Mouse (Mus musculus) retina, postnatal 1 day (tissue): ENCODE measurements around the gene Hist1h2ae.
"Not testable (repeated sequence)": the region's sequence is repeated elsewhere in the genome, so short reads cannot be mapped to it uniquely, and the experiment has no call there.

Experiments used
- DNase-seq: peaks from one replicate; pipeline ENCODE4 v3.0.0-alpha.2; 2012

The Hist1h2ae gene

GRCm38 (mm10) chr13:23561883-23562659, 8.9 kb downstream of the Hist1h2ae start, which contains the start of gene Hist1h3e:
TSS of gene Hist1h3e (minus strand) at chr13:23562369.
- DNase-seq, result peak; percentile 99

DNA sequence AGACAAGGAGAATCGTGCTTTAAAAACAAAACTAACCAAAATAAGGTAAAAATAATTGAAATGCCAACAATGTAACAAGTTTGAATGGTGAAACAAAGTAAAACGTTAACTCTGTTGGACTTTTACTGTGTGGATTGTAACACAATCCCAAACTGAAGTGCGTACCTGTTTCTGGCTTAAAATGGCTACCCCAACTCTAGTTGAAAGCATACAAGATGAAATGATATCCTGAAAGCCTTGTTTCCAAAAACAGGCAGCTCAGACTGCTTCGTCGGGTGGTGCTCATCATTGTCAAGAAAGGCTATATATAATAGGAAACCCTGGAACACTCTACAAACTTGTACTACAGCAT, 9.5 kb downstream of the Hist1h2ae start:
- DNase-seq, result not testable (repeated sequence)

DNA sequence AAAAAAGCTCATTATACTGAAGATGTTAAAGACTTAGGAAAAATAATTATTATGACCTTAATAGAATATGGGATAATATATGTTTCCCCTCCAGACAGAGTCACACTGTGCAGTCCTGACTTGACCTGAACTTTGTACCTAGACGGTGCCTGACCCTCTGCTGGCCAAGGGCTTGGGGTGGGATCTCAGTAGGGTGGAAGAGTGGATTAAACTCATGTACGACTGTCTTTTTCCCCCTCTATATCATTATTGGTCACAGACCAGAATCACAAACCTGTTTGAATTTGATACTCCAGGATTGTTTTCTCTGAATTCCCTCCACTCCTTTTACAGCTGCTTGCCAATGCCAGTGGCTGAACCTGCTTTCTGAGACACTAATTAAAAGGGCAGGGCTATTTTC, 10.3 kb downstream of the Hist1h2ae start:
- not testable (repeated sequence) for DNase-seq

- DNase-seq, result no peak
Observed at GRCm38 (mm10) chr13:23556906-23557305, 14.1 kb downstream of the Hist1h2ae start.

DNA sequence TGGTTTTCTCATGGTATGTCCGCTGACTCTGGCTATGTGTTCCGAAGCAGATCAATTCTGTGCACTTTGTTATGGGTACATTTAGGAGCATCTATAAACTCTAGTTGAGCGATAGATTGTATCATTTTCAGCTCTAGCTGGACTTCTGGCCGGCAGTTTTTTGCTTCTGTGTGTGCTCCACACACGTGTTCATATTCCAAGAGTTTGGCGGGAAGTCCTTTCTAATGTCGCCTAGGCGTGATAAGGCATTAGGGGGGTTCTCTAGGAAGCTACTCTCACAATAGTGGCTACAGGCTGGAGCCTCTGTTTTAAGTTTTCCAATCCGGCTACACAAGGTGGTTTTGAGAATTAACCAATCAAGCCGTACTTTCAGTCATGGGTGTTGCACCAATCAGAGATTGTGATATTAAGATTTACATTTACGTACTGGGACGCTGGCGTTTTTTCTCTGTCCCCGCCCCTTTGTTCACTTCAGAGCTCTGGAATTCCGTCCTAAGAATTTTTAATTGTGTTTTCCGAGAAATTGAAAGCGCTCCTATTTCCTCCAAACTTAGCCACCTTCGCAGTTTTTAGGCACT, 15.1 kb downstream of the Hist1h2ae start:
- peak; percentile 94 for DNase-seq

DNA sequence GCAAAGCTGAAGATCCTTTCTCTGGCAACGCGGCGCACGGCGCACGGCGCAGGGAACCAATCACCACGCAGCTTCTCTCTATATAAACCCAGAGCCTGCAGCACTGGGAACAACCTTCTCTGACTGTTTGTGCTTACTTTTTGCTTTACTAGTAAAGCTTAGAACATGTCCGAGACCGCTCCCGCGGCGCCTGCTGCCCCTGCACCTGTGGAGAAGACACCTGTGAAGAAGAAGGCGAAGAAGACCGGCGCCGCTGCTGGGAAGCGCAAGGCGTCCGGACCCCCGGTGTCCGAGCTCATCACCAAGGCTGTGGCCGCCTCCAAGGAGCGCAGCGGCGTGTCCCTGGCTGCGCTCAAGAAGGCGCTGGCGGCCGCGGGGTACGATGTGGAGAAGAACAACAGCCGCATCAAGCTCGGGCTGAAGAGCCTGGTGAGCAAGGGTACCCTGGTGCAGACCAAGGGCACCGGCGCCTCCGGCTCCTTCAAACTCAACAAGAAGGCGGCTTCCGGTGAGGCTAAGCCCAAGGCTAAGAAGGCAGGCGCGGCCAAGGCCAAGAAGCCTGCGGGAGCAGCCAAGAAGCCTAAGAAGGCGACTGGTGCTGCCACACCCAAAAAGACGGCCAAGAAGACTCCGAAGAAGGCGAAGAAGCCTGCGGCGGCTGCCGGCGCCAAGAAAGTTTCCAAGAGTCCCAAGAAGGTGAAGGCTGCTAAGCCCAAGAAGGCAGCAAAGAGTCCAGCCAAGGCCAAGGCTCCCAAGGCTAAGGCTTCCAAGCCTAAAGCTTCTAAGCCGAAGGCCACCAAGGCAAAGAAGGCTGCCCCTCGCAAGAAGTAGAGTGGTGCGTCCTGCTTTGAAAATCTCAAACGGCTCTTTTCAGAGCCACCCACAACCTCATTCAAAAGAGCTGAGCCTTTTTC, 15.8 kb downstream of the Hist1h2ae start:
- DNase-seq, result peak; percentile 90

DNA sequence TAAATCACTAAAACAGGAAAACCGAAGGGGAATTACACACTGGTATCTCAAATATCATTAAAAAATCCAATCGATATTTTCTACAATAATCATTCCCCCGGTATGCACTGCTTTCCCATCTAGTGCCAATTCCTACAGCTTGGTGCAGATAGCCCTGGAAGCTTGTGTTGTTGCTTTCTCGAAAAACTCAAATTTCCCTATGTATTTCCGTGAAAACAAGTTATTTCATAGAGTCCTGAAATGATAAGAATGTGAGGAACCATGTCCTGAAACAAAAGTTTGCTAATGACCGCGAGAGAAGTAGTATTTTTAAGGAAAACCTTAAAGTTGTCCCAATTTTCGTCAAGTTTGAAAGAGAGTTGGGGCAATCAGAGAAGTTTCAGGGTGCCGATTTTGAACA, 16.6 kb downstream of the Hist1h2ae start:
- no peak for DNase-seq

DNA sequence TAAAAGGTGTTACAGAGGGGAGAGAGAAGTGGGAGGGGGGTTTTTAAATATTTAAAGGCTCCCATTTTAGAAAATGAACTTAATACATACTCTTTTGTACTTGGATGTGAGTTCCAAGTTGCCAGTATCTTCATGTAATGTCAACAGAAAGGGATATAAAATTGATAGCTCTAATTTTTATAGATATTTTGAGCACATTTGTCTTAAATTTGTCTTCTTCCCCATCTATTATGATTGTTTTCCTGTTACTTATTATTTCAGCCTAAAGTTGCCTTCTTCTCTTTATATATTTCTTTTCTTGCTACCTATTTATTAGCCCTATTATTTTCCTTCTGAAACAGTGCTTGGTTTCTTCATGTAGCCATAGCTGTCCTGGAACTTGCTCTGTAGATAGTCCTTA, 18.1 kb downstream of the Hist1h2ae start, which contains the start of gene Hist1h1d:
Gene Hist1h1d, plus strand, starts transcription at position 301 of the 400 bp plus-strand sequence.
- no peak for DNase-seq

GRCm38 (mm10) chr13:23551931-23552914, 18.8 kb downstream of the Hist1h2ae start:
- no peak for DNase-seq

GRCm38 (mm10) chr13:23551146-23551834, 19.7 kb downstream of the Hist1h2ae start, which contains the start of gene Hist1h4f:
TSS of gene Hist1h4f (minus strand) at chr13:23551648.
- peak; percentile 98 for DNase-seq

DNA sequence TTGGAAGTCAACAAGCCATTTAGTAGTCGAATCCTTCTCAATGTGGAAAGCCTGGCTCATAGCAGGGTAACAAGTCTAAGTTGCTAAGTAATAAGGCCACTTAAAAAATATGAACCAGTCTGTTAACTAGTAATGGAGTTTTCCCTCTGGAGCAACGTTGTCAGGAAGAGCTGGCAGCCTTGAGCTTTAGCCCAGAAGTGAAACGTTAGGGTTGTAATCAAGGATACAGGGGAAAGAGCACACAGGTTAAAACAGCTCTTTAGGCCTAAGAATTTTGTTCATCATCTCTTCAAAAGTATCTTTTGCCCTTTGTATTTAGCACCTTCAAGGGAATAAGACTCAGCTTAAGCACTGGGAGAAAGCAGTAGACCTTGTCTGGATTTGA, 20.3 kb downstream of the Hist1h2ae start:
- no peak for DNase-seq

DNA sequence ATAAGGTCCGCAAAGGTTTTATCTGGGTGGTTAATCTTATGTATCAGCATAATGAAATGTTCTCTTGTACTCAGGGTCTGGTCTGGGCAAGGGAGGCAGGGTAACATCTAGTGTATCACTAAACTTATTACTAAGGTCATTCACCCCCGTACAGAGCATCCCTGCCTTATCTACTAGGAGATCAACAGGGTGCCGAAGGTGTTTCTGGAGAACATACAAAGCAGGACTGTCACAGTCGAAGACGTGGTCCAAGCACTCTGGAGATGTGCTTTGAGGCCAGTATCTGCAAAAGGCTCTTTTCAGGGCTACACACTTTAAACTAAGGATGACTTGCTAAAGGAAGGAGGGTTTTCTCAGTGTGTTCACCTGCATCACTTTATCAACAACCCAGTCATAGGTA, 24.3 kb downstream of the Hist1h2ae start:
- no peak for DNase-seq

DNA sequence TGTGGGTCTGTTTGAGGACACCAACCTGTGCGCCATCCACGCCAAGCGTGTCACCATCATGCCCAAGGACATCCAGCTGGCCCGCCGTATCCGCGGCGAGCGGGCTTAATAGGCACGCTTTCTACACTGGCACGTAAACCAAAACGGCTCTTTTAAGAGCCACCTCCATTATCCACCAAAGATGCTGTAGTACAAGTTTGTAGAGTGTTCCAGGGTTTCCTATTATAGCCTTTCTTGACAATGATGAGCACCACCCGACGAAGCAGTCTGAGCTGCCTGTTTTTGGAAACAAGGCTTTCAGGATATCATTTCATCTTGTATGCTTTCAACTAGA, 26.3 kb downstream of the Hist1h2ae start:
- DNase-seq, result not testable (repeated sequence)

DNA sequence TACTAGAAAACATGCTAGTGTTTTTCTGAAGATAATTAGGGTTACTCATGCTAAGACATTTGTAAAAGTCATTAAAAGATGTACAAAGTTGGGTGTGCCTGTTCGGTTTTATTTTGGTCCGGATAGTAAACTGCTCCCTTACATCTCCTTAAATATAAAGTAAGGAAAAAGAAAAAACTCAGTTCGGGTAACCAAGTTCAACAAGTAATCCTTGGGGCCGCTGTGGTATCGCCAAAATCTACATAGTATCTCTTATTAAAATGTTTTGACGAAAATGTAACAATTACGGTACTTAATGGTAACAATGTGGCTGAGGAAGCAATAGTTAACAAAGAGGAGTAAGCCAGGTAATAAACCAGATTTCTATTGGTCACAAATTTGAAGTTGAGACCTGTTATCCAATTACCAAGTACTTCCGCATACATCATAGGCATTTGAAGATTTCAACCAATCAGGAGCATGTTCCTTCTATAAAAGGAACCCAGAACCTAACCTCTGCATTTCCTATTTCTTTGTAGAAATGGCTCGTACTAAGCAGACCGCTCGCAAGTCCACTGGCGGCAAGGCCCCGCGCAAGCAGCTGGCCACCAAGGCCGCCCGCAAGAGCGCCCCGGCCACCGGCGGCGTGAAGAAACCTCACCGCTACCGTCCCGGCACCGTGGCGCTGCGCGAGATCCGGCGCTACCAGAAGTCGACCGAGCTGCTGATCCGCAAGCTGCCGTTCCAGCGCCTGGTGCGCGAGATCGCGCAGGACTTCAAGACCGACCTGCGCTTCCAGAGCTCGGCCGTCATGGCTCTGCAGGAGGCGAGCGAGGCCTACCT, 26.8 kb downstream of the Hist1h2ae start, which contains the start of gene Hist1h3f:
Gene Hist1h3f, plus strand, starts transcription at position 88 of the 822 bp plus-strand sequence.
- DNase-seq, result peak; percentile 98

DNA sequence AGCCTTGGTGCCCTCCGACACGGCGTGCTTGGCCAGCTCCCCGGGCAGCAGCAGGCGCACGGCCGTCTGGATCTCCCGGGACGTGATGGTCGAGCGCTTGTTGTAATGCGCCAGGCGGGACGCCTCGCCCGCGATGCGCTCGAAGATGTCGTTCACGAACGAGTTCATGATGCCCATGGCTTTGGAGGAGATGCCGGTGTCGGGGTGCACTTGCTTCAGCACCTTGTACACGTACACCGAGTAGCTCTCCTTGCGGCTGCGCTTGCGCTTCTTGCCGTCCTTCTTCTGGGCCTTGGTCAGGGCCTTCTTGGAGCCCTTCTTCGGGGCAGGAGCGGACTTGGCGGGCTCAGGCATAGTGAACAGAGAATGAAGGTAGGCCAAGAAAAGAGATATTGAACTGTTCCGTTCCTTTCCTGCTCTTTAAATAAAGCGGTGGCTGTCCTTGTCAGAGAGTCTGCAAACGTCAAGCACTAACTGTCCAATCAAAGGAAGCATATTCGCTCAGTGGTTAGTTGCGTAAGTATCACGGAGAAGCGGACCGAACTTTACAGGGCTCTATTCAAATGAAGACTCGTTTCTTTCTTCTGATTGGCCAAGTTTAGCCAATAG, 27.9 kb downstream of the Hist1h2ae start, which contains the start of gene Hist1h2bh:
Gene Hist1h2bh, minus strand, starts transcription at position 394 of the 609 bp plus-strand sequence.
- peak; percentile 93 for DNase-seq

DNA sequence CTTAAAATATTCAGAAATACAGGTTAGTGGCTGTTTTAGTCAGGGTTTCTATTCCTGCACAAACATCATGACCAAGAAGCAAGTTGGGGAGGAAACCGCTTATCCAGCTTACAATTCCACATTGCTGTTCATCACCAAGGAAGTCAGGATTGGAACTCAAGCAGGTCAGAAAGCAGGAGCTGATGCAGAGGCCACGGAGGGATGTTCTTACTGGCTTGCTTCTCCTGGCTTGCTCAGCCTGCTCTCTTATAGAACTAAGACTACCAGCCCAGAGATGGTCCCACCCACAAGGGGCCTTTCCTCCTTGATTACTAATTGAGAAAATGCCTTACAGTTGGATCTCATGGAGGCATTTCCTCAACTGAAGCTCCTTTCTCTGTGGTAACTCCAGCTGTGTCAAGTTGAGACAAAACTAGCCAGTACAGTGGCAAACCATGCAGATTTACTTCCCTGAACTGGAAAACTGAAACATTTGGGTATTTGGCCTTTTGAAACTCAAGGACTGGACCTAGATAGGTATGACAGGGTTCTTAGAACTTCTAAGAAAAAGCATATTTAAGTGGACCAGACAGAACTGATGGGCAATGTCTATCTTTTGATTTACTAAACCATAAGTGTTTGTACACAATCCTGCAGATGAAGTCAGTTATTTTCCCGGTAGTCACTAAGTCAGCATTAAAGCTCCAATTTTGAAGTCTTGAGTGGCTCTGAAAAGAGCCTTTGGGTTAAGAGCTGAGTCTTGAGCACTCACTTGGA, 28.6 kb downstream of the Hist1h2ae start:
- not testable (repeated sequence) for DNase-seq

DNA sequence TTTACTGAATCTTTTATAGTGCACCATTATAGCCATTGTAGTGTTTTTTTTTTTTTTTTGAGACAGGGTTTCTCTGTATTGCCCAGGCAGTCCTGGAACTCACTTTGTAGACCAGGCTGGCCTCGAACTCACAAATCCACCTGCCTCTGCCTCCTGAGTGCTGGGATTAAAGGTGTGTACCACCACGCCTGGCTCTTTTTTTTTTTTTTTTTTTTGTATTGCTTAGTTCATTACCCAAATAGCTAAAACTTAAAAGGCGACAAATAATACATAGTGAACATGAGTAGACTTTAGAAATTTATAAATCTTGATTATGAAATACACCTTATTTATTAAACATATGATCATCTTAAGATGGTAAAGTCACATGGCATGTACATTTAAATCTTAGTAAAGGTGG, 29.5 kb downstream of the Hist1h2ae start:
- DNase-seq, result no peak

GRCm38 (mm10) chr13:23539821-23540220, 31.2 kb downstream of the Hist1h2ae start:
- not testable (repeated sequence) for DNase-seq

DNA sequence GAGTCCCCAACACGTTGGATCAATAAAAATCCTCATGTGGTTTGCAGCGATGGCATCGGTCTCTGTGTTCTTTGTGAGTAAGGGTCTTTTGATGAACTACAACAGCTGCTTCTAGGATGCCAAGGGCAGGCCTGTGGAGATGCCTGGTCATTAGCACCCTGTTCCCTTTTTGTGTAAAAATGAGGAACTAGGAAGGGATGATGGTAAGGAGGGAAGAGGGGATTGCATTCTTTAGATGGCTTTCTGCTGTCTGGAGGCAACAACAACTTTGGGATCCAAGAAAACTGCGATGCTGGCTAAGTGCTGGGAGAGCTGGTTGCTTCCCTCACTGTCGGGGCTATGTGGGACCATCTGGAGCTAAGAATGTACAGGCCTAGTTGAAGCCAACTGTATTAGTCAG, 32.8 kb downstream of the Hist1h2ae start:
- no peak for DNase-seq
